ENCODE assay signal across 29 mouse cellular contexts in the genomic region with DNA sequence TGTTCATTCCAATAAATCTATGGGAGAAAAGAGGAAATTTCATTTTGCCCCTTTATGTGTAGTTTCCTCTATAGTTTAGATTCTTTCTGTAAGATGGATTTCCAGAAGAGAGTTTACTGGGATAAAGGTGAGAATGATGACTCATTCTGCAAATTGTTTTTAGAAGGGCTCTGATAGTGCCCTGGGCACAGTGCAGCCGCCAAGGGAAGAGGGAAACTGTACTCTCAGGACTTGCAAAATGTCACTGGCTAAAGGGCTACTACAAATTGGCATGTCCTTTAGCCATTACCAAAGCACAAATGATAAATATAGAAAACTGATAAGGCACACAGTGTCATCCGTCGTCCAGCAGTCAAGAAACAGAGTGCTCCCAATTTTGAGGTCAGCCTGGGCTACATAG. TPM values are rescaled to one million over a fixed set of nuclear protein-coding genes. Genes with fewer than 3 reads are reported as not detected.
DNase-seq lines count a peak whose midpoint lies in the region; ATAC-seq and TF ChIP-seq lines count a peak whose summit lies in the region.
"Had no signal": no experiment of that assay in that cellular context is flagged by ENCODE, and none has a peak within 500 bp of the region (broad histone marks: within the 10 kb centered on the region; RNA-seq: fewer than 3 reads in every experiment).

No protein-coding gene starts in this region.

- WGBS in heart, adult 2 months, result 45% methylated on average over 3 of the region's 3 CpGs
- 42% methylated on average over 3 of the region's 3 CpGs for WGBS in lung, postnatal 0 days
- 47% methylated on average over 3 of the region's 3 CpGs for WGBS in stomach, postnatal 0 days

- no peak overlapping the region for H3K9ac ChIP-seq in heart, adult 2 months (ENCODE audit: low read depth, low read length)
- no peak overlapping the region for H3K9ac ChIP-seq in lung, postnatal 0 days (replicated peaks; ENCODE audit: low read depth)
- H3K9ac ChIP-seq in stomach, postnatal 0 days (ENCODE audit: low read length), result no peak overlapping the region
- H3K9ac ChIP-seq: forebrain, embryonic 12.5 days; forebrain, postnatal 0 days; heart, embryonic 15.5 days; hindbrain, embryonic 15.5 days; limb, embryonic 13.5 days; liver, embryonic 14.5 days; lung, embryonic 15.5 days; stomach, embryonic 15.5 days had no signal

- no peaks in the 10 kb centered on the region for H3K4me1 ChIP-seq in heart, adult 2 months (ENCODE audit: control insufficient read depth, insufficient read depth, low read length)
- no peaks in the 10 kb centered on the region; the same call in 1 of the 2 replicates for H3K4me1 ChIP-seq in lung, postnatal 0 days (ENCODE audit: insufficient read depth, low read depth, low read length)
- H3K4me1 ChIP-seq in stomach, postnatal 0 days (replicated peaks; ENCODE audit: control insufficient read depth, insufficient read depth), result no peaks in the 10 kb centered on the region
- H3K4me1 ChIP-seq: forebrain, embryonic 12.5 days; heart, embryonic 15.5 days; hindbrain, embryonic 15.5 days; lung, embryonic 15.5 days; stomach, embryonic 15.5 days had no signal

- no peaks in the 10 kb centered on the region for H3K79me2 ChIP-seq in heart, adult 2 months (replicated peaks; ENCODE audit: control insufficient read depth, insufficient read depth, low read length)

- H3K4me2 ChIP-seq in lung, postnatal 0 days (replicated peaks; ENCODE audit: low read depth, low read length), result no peak overlapping the region
- H3K4me2 ChIP-seq in stomach, postnatal 0 days (replicated peaks; ENCODE audit: low read depth), result no peak overlapping the region
- H3K4me2 ChIP-seq: forebrain, embryonic 12.5 days; heart, embryonic 15.5 days; hindbrain, embryonic 15.5 days; limb, embryonic 13.5 days; lung, embryonic 15.5 days; midbrain, embryonic 11.5 days; stomach, embryonic 15.5 days had no signal

- no peak for TF ChIP-seq EP300 in heart, adult 2 months (IDR thresholded peaks at IDR 0.05; ENCODE audit: insufficient read depth, low read depth, low read length)
- no peak for TF ChIP-seq EP300 in lung, postnatal 0 days (IDR thresholded peaks at IDR 0.05)
- TF ChIP-seq EP300 in stomach, postnatal 0 days (optimal IDR thresholded peaks at IDR 0.05), result no peak

- no peaks in the 10 kb centered on the region for H3K9me3 ChIP-seq in lung, postnatal 0 days (ENCODE audit: low read length)
- no peaks in the 10 kb centered on the region for H3K9me3 ChIP-seq in stomach, postnatal 0 days (ENCODE audit: control insufficient read depth, low read length)
- H3K9me3 ChIP-seq: forebrain, embryonic 12.5 days; heart, embryonic 15.5 days; hindbrain, embryonic 10.5 days; hindbrain, embryonic 15.5 days; limb, embryonic 13.5 days; lung, embryonic 15.5 days; stomach, embryonic 15.5 days had no signal

- H3K36me3 ChIP-seq in heart, adult 2 months (ENCODE audit: control insufficient read depth, insufficient read depth, low read length), result no peaks in the 10 kb centered on the region
- H3K36me3 ChIP-seq in lung, postnatal 0 days (ENCODE audit: insufficient read depth, low read length), result no peaks in the 10 kb centered on the region
- no peaks in the 10 kb centered on the region for H3K36me3 ChIP-seq in stomach, postnatal 0 days (ENCODE audit: control insufficient read depth, insufficient read depth, low read length)
- H3K36me3 ChIP-seq: forebrain, embryonic 12.5 days; heart, embryonic 15.5 days; hindbrain, embryonic 10.5 days; hindbrain, embryonic 15.5 days; limb, embryonic 13.5 days; lung, embryonic 15.5 days; stomach, embryonic 15.5 days had no signal

- no peak for TF ChIP-seq POLR2A in heart, adult 2 months (IDR thresholded peaks at IDR 0.05; ENCODE audit: insufficient read depth, low read depth, low read length)

- no peak for TF ChIP-seq CTCF in heart, adult 2 months (IDR thresholded peaks at IDR 0.05)
- TF ChIP-seq CTCF in lung, postnatal 0 days (IDR thresholded peaks at IDR 0.05), result no peak
- TF ChIP-seq CTCF in stomach, postnatal 0 days (IDR thresholded peaks at IDR 0.05; ENCODE audit: low read depth), result no peak

- intact Hi-C loops in heart, adult 2 months (cut with DNase I), result no loop called here
- intact Hi-C loops in heart, postnatal 25 days (cut with DNase I), result no loop called here

- H3K27me3 ChIP-seq in heart, adult 2 months (ENCODE audit: control insufficient read depth, insufficient read depth, low read length), result no peaks in the 10 kb centered on the region
- H3K27me3 ChIP-seq in lung, postnatal 0 days (replicated peaks; ENCODE audit: insufficient read depth, low read length), result no peaks in the 10 kb centered on the region
- H3K27me3 ChIP-seq in stomach, postnatal 0 days (ENCODE audit: control insufficient read depth, insufficient read depth, low read length), result no peaks in the 10 kb centered on the region
- H3K27me3 ChIP-seq: forebrain, embryonic 12.5 days; heart, embryonic 15.5 days; hindbrain, embryonic 15.5 days; limb, embryonic 13.5 days; lung, embryonic 15.5 days; stomach, embryonic 15.5 days had no signal

- H3K27ac ChIP-seq in heart, adult 2 months, result peak overlapping the region; percentile 58
- no peak overlapping the region for H3K27ac ChIP-seq in lung, postnatal 0 days (ENCODE audit: low read length)
- no peak overlapping the region for H3K27ac ChIP-seq in stomach, postnatal 0 days (replicated peaks)
- H3K27ac ChIP-seq: forebrain, embryonic 12.5 days; heart, embryonic 15.5 days; hindbrain, embryonic 10.5 days; hindbrain, embryonic 15.5 days; limb, embryonic 13.5 days; liver, embryonic 14.5 days; lung, embryonic 15.5 days; stomach, embryonic 15.5 days had no signal

- H3K4me3 ChIP-seq in heart, adult 2 months, result no peak overlapping the region
- H3K4me3 ChIP-seq in lung, postnatal 0 days (ENCODE audit: low read depth, low read length), result no peak overlapping the region
- H3K4me3 ChIP-seq in stomach, postnatal 0 days (ENCODE audit: low read depth, low read length), result no peak overlapping the region
- H3K4me3 ChIP-seq: erythroblast, embryonic 14.5 days; forebrain, embryonic 12.5 days; heart, embryonic 15.5 days; hindbrain, embryonic 10.5 days; hindbrain, embryonic 15.5 days; limb, embryonic 13.5 days; lung, embryonic 15.5 days; stomach, embryonic 15.5 days had no signal

- DNase-seq in gastrocnemius, adult 18-20 months (ENCODE audit: low spot score), result peak; percentile 21
- DNase-seq in gastrocnemius, postnatal 4 days (ENCODE audit: low spot score in 2 of 2), result no peak
- peak in 1 of 2 experiments; percentile 28 for DNase-seq in heart, adult 2 months
- DNase-seq in heart, postnatal 25 days (ENCODE audit: low spot score), result no peak
- peak; percentile 20 for DNase-seq in lung, postnatal 0 days (ENCODE audit: low spot score)
- no peak for DNase-seq in lung, adult 18-20 months
- DNase-seq in stomach, postnatal 0 days (ENCODE audit: low spot score), result no peak
- DNase-seq: adrenal gland, adult 8-10 months; cerebellum, postnatal 14 days; forebrain, postnatal 0 days; kidney, adult 18-20 months; kidney, postnatal 4 days; lung, postnatal 36 days; right cerebral cortex, postnatal 25 days; thymus, adult 2 months; thymus, postnatal 36 days had no signal

- no peak for ATAC-seq in lung, postnatal 0 days
- peak; percentile 59; the same call in 1 of the 2 replicates for ATAC-seq in stomach, postnatal 0 days (ENCODE audit: low FRiP score, low TSS enrichment)
- ATAC-seq: CD4-positive, CD25-positive, alpha-beta regulatory T cell, adult 4 months; forebrain, postnatal 0 days; inflammation-experienced regulatory T-cells, adult 6 months; midbrain, embryonic 16.5 days had no signal

RNA-seq across cellular contexts. Expression of gene Herc1, which starts 19.8 kb away (rescaled TPM):
- total RNA-seq in gastrocnemius, adult 18-20 months (2021), result 10 to 100 TPM; 30.3 to 31.0 TPM
- 10 to 100 TPM; 35.7 to 38.7 TPM for total RNA-seq in gastrocnemius, postnatal 4 days (2021)
- 10 to 100 TPM; 31.4 to 35.4 TPM for total RNA-seq in heart, adult 2 months (2021)
- polyA plus RNA-seq in heart, adult 2 months (2012; rRNA removed), result 11.0 and 18.7 TPM in 2 replicates
- 10 to 100 TPM; 33.9 to 38.5 TPM for total RNA-seq in heart, postnatal 25 days (2021)
- polyA plus RNA-seq in lung, postnatal 0 days (2015; fragmentation: Nextera tagmentation; extraction: Ambion mirVana), result 11.8 and 12.9 TPM in 2 replicates
- polyA plus RNA-seq in stomach, postnatal 0 days (2015; fragmentation: Nextera tagmentation; extraction: Ambion mirVana), result 7.7 and 8.1 TPM in 2 replicates

Comparison
In these comparisons a context has a peak if more than half of its experiments do, and no peak if none do; other contexts are left out.
1. DNase-seq: peak in gastrocnemius, adult 18-20 months (single experiment) and lung, postnatal 0 days (single experiment); none in gastrocnemius, postnatal 4 days (0 of 2), heart, postnatal 25 days (single experiment), lung, adult 18-20 months (0 of 2) and stomach, postnatal 0 days (single experiment).